Mouse (Mus musculus): ENCODE results near the gene Tars2. TPM values are rescaled to one million over a fixed set of nuclear protein-coding genes. Genes with fewer than 3 reads are reported as not detected.

Gene Tars2
- polyA plus RNA-seq, 1 experiment = 34.3 TPM

DNA sequence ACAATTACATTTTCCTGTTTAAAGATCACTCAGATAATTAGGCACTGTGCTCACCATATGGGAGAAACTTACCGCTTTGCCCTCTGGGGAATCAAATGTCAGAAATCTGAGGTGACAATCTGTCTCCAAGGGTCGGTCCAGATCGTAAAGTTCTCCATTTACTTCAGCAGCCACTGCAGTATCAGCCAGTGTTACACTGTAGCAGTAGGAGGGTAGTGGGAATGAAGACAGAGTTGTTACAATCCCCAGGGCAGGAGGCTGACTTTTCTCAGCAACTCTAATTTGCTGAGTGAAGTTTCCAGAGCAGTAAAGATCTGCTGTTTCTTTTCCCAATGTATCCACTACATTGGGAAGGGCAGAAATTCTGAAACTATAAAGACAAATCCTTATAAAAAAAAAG lies 7.1 kb downstream of the Tars2 start:
- H3K36me3 ChIP-seq (ENCODE audit: control insufficient read depth, insufficient read depth) = peaks cover 23% of the 10 kb centered on the region

GRCm38 (mm10) chr3:95740406-95740805 lies 19.6 kb downstream of the Tars2 start:
- Histone ChIP-seq H3K79me2 (ENCODE audit: control insufficient read depth, insufficient read depth) (no peaks in the 10 kb centered on the region), H3K4me3 (no peak overlapping the region), H3K36me3 (ENCODE audit: control insufficient read depth, insufficient read depth) (peaks cover 27% of the 10 kb centered on the region), H3K4me2 (ENCODE audit: low read depth) (no peak overlapping the region), H3ac (ENCODE audit: control insufficient read depth, insufficient read length) (no peak overlapping the region), H3K27me3 (ENCODE audit: control insufficient read depth, insufficient read depth, insufficient read length) (no peaks in the 10 kb centered on the region)
- no peak for TF ChIP-seq MYOG (IDR thresholded peaks at IDR 0.05; ENCODE audit: control insufficient read depth in 1 of 3, insufficient read depth in 1 of 3, insufficient read length in 2 of 3, low read depth in 2 of 3)
- TF ChIP-seq POLR2A (IDR thresholded peaks at IDR 0.05; ENCODE audit: insufficient read length, low read depth) = no peak
- TF ChIP-seq CEBPB (IDR thresholded peaks at IDR 0.05; ENCODE audit: insufficient read depth, poor library complexity, severe bottlenecking) = no peak
- no peak for TF ChIP-seq USF1 (IDR thresholded peaks at IDR 0.05; ENCODE audit: low read depth)

More for the DNA sequence above, 7.1 kb downstream of the Tars2 start:
- H3K27me3 ChIP-seq (ENCODE audit: control insufficient read depth, insufficient read depth, insufficient read length) = no peaks in the 10 kb centered on the region
- H3K4me2 ChIP-seq (ENCODE audit: low read depth) = no peak overlapping the region
- peaks cover 5% of the 10 kb centered on the region for H3K79me2 ChIP-seq (ENCODE audit: control insufficient read depth, insufficient read depth)
- TF ChIP-seq CEBPB (IDR thresholded peaks at IDR 0.05; ENCODE audit: insufficient read depth, poor library complexity, severe bottlenecking) (no peak), MAX (IDR thresholded peaks at IDR 0.05; ENCODE audit: low read depth) (no peak), TCF12 (IDR thresholded peaks at IDR 0.05; ENCODE audit: insufficient read depth, poor library complexity, severe bottlenecking) (no peak), REST (IDR thresholded peaks at IDR 0.05; ENCODE audit: insufficient read depth, insufficient read length) (no peak), TCF3 (IDR thresholded peaks at IDR 0.05; ENCODE audit: insufficient read length, low read depth) (no peak), POLR2A (IDR thresholded peaks at IDR 0.05; ENCODE audit: insufficient read length, low read depth) (no peak), MYOG (IDR thresholded peaks at IDR 0.05; ENCODE audit: control insufficient read depth in 1 of 3, insufficient read depth in 1 of 3, insufficient read length in 2 of 3, low read depth in 2 of 3) (no peak)
- no peak overlapping the region for H3K4me3 ChIP-seq
- H3ac ChIP-seq (ENCODE audit: control insufficient read depth, insufficient read length) = no peak overlapping the region

DNA sequence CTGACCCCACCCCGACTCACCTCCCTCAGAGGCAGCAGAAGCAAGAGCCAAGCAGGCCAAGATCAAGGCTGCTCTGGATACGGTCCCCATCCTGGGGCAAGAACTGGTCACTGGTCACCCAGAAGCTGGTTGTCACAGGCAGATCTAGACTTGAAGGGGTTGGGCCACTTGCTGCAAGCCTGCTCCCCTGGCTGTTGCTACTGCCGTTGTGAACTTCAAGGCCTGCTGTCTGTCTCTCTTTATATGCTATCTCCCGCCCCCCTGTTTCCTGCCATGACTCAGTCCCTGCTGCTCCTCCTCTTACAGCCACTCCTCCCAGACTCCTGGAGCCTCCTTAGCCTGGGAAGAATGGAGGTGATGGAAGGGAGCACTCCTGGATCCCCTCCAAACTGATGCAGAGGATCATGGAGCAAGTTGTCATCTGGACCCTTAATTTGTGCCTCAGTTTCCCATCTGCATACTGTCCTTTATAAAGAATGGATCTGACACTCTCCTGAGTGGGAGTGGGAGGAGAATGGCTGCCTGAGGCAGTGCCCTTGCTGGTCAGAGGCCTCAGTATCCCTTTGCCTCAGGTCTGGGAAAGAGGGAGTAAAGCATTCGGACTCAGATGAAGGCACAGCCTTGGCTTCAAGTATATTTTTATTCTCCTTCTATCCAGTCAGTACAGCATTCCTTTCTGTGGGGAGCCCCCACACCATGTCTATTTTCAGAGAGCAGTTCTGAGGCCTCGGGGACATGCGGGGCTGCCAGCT lies 20.5 kb downstream of the Tars2 start, which contains the start of gene Ecm1:
TSS of gene Ecm1 (minus strand) at position 217 of the 752 bp plus-strand sequence.
- Histone ChIP-seq H3K4me2 (ENCODE audit: low read depth) (peak within 1 kb of the TSS; percentile 80), H3K79me2 (ENCODE audit: control insufficient read depth, insufficient read depth) (no peaks in the 10 kb centered on the region), H3K36me3 (ENCODE audit: control insufficient read depth, insufficient read depth) (peaks cover 27% of the 10 kb centered on the region), H3K27me3 (ENCODE audit: control insufficient read depth, insufficient read depth, insufficient read length) (no peaks in the 10 kb centered on the region), H3ac (ENCODE audit: control insufficient read depth, insufficient read length) (no peak within 1 kb of the TSS), H3K4me3 (peak within 1 kb of the TSS; percentile 22)
- peak; percentile 99 for TF ChIP-seq POLR2AphosphoS2 (IDR thresholded peaks at IDR 0.05; ENCODE audit: insufficient read length, low read depth)
- no peak for TF ChIP-seq REST (IDR thresholded peaks at IDR 0.05; ENCODE audit: insufficient read depth, insufficient read length)
- TF ChIP-seq POLR2A (IDR thresholded peaks at IDR 0.05; ENCODE audit: insufficient read length, low read depth) = peak; percentile 97
- TF ChIP-seq MYOD1 (IDR thresholded peaks at IDR 0.05; ENCODE audit: control insufficient read depth in 1 of 3, insufficient read length in 2 of 3, low read depth in 2 of 3) = peak in 1 of 3 experiments; percentile 22

DNA sequence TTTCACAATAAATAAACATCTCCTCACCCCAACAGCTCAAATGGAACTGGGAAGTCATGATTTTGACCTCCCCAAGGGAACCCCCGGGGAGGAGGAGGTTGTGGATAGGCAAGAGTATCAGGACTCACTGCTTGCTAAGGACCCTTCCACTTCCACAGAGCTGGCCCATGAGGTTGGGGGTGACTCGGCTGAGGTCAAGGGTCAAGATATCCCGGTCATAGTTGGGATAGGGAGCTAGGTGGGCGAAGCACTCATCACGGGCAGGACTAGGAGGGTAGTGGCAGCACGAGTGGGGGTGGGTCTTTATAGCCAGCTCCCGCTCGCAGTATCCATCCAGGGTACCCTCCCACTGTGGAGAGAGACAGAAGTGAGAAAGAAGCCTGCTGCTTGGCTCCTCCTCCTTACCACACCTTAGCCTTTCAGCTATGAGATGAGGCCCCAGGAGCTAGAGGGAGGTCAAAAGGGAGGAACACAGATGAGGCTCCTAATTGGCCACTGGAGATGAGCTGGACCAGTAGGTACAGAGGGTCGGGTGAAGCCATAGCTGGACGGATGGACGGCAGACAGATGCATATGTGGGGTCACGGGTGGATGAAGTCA lies 24.8 kb downstream of the Tars2 start:
- Histone ChIP-seq H3K4me3 (no peak overlapping the region), H3K36me3 (ENCODE audit: control insufficient read depth, insufficient read depth) (peaks cover 14% of the 10 kb centered on the region), H3K79me2 (ENCODE audit: control insufficient read depth, insufficient read depth) (no peaks in the 10 kb centered on the region), H3K4me2 (ENCODE audit: low read depth) (peak overlapping the region; percentile 64), H3ac (ENCODE audit: control insufficient read depth, insufficient read length) (no peak overlapping the region), H3K27me3 (ENCODE audit: control insufficient read depth, insufficient read depth, insufficient read length) (no peaks in the 10 kb centered on the region)
- TF ChIP-seq SRF (IDR thresholded peaks at IDR 0.05; ENCODE audit: control insufficient read depth, insufficient read length, low read depth) (no peak), MAX (IDR thresholded peaks at IDR 0.05; ENCODE audit: low read depth) (no peak), TCF12 (IDR thresholded peaks at IDR 0.05; ENCODE audit: insufficient read depth, poor library complexity, severe bottlenecking) (no peak), E2F4 (IDR thresholded peaks at IDR 0.05; ENCODE audit: insufficient read depth) (no peak), POLR2AphosphoS2 (IDR thresholded peaks at IDR 0.05; ENCODE audit: insufficient read length, low read depth) (no peak), TCF3 (IDR thresholded peaks at IDR 0.05; ENCODE audit: insufficient read length, low read depth) (no peak), MYOD1 (IDR thresholded peaks at IDR 0.05; ENCODE audit: control insufficient read depth in 1 of 3, insufficient read length in 2 of 3, low read depth in 2 of 3) (no peak), MYOG (IDR thresholded peaks at IDR 0.05; ENCODE audit: control insufficient read depth in 1 of 3, insufficient read depth in 1 of 3, insufficient read length in 2 of 3, low read depth in 2 of 3) (no peak), USF1 (IDR thresholded peaks at IDR 0.05; ENCODE audit: low read depth) (no peak), POLR2A (IDR thresholded peaks at IDR 0.05; ENCODE audit: insufficient read length, low read depth) (no peak)

GRCm38 (mm10) chr3:95734092-95734702 lies 25.8 kb downstream of the Tars2 start:
- TF ChIP-seq E2F4 (IDR thresholded peaks at IDR 0.05; ENCODE audit: insufficient read depth) = no peak
- peak in 1 of 3 experiments; percentile 64 for TF ChIP-seq MYOD1 (IDR thresholded peaks at IDR 0.05; ENCODE audit: control insufficient read depth in 1 of 3, insufficient read length in 2 of 3, low read depth in 2 of 3)
- TF ChIP-seq MYOG (IDR thresholded peaks at IDR 0.05; ENCODE audit: control insufficient read depth in 1 of 3, insufficient read depth in 1 of 3, insufficient read length in 2 of 3, low read depth in 2 of 3) = peak in 1 of 3 experiments; percentile 34
- no peak for TF ChIP-seq REST (IDR thresholded peaks at IDR 0.05; ENCODE audit: insufficient read depth, insufficient read length)
- TF ChIP-seq SRF (IDR thresholded peaks at IDR 0.05; ENCODE audit: control insufficient read depth, insufficient read length, low read depth) = no peak
- no peak for TF ChIP-seq USF1 (IDR thresholded peaks at IDR 0.05; ENCODE audit: low read depth)
- peak; percentile 5 for TF ChIP-seq POLR2AphosphoS2 (IDR thresholded peaks at IDR 0.05; ENCODE audit: insufficient read length, low read depth)
- TF ChIP-seq POLR2A (IDR thresholded peaks at IDR 0.05; ENCODE audit: insufficient read length, low read depth) = no peak
- TF ChIP-seq MAX (IDR thresholded peaks at IDR 0.05; ENCODE audit: low read depth) = no peak
- no peak for TF ChIP-seq CEBPB (IDR thresholded peaks at IDR 0.05; ENCODE audit: insufficient read depth, poor library complexity, severe bottlenecking)
- no peak for TF ChIP-seq TCF3 (IDR thresholded peaks at IDR 0.05; ENCODE audit: insufficient read length, low read depth)
- TF ChIP-seq TCF12 (IDR thresholded peaks at IDR 0.05; ENCODE audit: insufficient read depth, poor library complexity, severe bottlenecking) = no peak
- H3K4me2 ChIP-seq (ENCODE audit: low read depth) = peak overlapping the region; percentile 64
- H3K79me2 ChIP-seq (ENCODE audit: control insufficient read depth, insufficient read depth) = no peaks in the 10 kb centered on the region
- H3ac ChIP-seq (ENCODE audit: control insufficient read depth, insufficient read length) = no peak overlapping the region
- no peak overlapping the region for H3K4me3 ChIP-seq
- H3K27me3 ChIP-seq (ENCODE audit: control insufficient read depth, insufficient read depth, insufficient read length) = no peaks in the 10 kb centered on the region
- peaks cover 8% of the 10 kb centered on the region for H3K36me3 ChIP-seq (ENCODE audit: control insufficient read depth, insufficient read depth)
